Mouse (Mus musculus) neural tube, embryonic 13.5 days (tissue): Measurements from ENCODE around the gene Foxp4. TPM values are rescaled to one million over a fixed set of nuclear protein-coding genes. Genes with fewer than 3 reads are reported as not detected.
A peak's percentile ranks its signal among the peaks of the same experiment; 100 is the strongest.

Experiments used
- ATAC-seq: fragments of 200-750 bp; cut with Nextera tagmentation; 2 replicates; pipeline ENCODE4 v1.8.0; 2017; ENCODE audit warnings: low read depth, mild to moderate bottlenecking, moderate TSS enrichment, moderate library complexity
- H3K27ac ChIP-seq: fragments of 300-500 bp; sonication (generic); replicated peaks from 2 replicates; pipeline ENCODE4 v1.5.1; 2015; ENCODE audit warnings: moderate library complexity, mild to moderate bottlenecking, inconsistent platforms
- H3K27me3 ChIP-seq: fragments of 300-500 bp; sonication (generic); 2 replicates; pipeline ENCODE4 v1.6.1; 2015; ENCODE audit warnings: mild to moderate bottlenecking, inconsistent platforms
- H3K36me3 ChIP-seq: fragments of 300-500 bp; sonication (generic); 2 replicates; pipeline ENCODE4 v1.6.1; 2015; ENCODE audit warnings: mild to moderate bottlenecking, inconsistent platforms
- H3K4me1 ChIP-seq: fragments of 300-500 bp; sonication (generic); replicated peaks from 2 replicates; pipeline ENCODE4 v1.6.1; 2015; ENCODE audit warnings: inconsistent platforms
- H3K4me2 ChIP-seq: fragments of 300-500 bp; sonication (generic); 2 replicates; pipeline ENCODE4 v1.6.1; 2015; ENCODE audit warnings: inconsistent platforms, mild to moderate bottlenecking, moderate library complexity
- H3K4me3 ChIP-seq: fragments of 300-500 bp; sonication (generic); 2 replicates; pipeline ENCODE4 v1.5.1; 2015; ENCODE audit warnings: mild to moderate bottlenecking, inconsistent platforms
- H3K9ac ChIP-seq: fragments of 300-500 bp; sonication (generic); 2 replicates; pipeline ENCODE4 v1.6.1; 2015; ENCODE audit warnings: moderate library complexity, mild to moderate bottlenecking, inconsistent platforms
- H3K9me3 ChIP-seq: fragments of 300-500 bp; sonication (generic); 2 replicates; pipeline ENCODE4 v1.6.1; 2016; ENCODE audit warnings: inconsistent platforms
- WGBS: fragments of 180-500 bp; shearing (Covaris S2); methylation state at CpG from one replicate; pipeline ENCODE4 v1.1.7; 2015; 5-methylcytosine and 5-hydroxymethylcytosine counted together
- polyA plus RNA-seq: library from polyadenylated mRNA; unstranded; fragments of >200 nt; fragmentation: Nextera tagmentation; extraction: Ambion mirVana; gene quantifications from 2 replicates; pipeline ENCODE4 v1.2.1, GENCODE M21; 2015

Gene Foxp4
- polyA plus RNA-seq, 1 experiment from 2014 or later = 17.2 TPM

- no peaks in the 10 kb centered on the region for H3K9me3 ChIP-seq
- H3K27me3 ChIP-seq = peaks cover 26% of the 10 kb centered on the region
- no peak overlapping the region for H3K27ac ChIP-seq
- WGBS = 84% methylated on average over 5 of the region's 5 CpGs
- H3K4me1 ChIP-seq = peaks cover 39% of the 10 kb centered on the region
- H3K36me3 ChIP-seq = no peaks in the 10 kb centered on the region
- no peak overlapping the region for H3K4me2 ChIP-seq
- H3K4me3 ChIP-seq = no peak overlapping the region
- ATAC-seq = no peak
- no peak overlapping the region for H3K9ac ChIP-seq
These were observed 41.3 kb downstream of the Foxp4 start for GRCm38 (mm10) chr17:47883099-47883498.

GRCm38 (mm10) chr17:47881330-47881729 is 43.1 kb downstream of the Foxp4 start:
- no peaks in the 10 kb centered on the region for H3K9me3 ChIP-seq
- H3K9ac ChIP-seq = no peak overlapping the region
- H3K36me3 ChIP-seq = no peaks in the 10 kb centered on the region
- no peak overlapping the region for H3K27ac ChIP-seq
- H3K4me2 ChIP-seq = no peak overlapping the region
- 71% methylated on average over 13 of the region's 13 CpGs for WGBS
- H3K4me3 ChIP-seq = no peak overlapping the region
- no peak for ATAC-seq
- H3K27me3 ChIP-seq = peaks cover 26% of the 10 kb centered on the region
- H3K4me1 ChIP-seq = peaks cover 40% of the 10 kb centered on the region

DNA sequence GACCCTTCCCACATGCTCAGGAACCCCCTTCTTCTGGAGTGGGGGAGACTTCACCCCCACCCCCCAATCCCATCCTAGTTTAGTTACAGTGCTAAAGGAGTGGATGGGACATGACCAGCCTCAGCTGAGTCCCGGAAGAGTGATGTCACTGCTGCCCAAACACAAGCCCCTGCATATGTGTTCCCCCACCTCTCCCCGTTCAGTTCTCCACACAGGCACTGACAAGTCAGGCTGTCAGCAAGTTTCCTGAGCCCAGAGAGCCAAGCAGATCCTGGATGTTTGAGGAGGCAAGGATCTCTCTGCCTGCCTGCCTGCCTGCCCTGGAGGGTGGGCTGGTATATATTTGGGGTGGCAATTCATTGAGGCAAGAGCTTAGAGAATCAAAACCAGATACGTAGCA is 45.2 kb downstream of the Foxp4 start:
- peaks cover 58% of the 10 kb centered on the region for H3K4me1 ChIP-seq
- peaks cover 12% of the 10 kb centered on the region; the same call in 1 of the 2 replicates for H3K36me3 ChIP-seq
- H3K4me3 ChIP-seq = peak overlapping the region; percentile 42; the same call in 1 of the 2 replicates
- H3K4me2 ChIP-seq = peak overlapping the region; percentile 69
- peak overlapping the region; percentile 84 for H3K27ac ChIP-seq
- ATAC-seq = peak; percentile 24; the same call in 1 of the 2 replicates
- 19% methylated on average over 3 of the region's 3 CpGs for WGBS
- no peaks in the 10 kb centered on the region for H3K9me3 ChIP-seq
- H3K9ac ChIP-seq = peak overlapping the region; percentile 68
- H3K27me3 ChIP-seq = peaks cover 32% of the 10 kb centered on the region

DNA sequence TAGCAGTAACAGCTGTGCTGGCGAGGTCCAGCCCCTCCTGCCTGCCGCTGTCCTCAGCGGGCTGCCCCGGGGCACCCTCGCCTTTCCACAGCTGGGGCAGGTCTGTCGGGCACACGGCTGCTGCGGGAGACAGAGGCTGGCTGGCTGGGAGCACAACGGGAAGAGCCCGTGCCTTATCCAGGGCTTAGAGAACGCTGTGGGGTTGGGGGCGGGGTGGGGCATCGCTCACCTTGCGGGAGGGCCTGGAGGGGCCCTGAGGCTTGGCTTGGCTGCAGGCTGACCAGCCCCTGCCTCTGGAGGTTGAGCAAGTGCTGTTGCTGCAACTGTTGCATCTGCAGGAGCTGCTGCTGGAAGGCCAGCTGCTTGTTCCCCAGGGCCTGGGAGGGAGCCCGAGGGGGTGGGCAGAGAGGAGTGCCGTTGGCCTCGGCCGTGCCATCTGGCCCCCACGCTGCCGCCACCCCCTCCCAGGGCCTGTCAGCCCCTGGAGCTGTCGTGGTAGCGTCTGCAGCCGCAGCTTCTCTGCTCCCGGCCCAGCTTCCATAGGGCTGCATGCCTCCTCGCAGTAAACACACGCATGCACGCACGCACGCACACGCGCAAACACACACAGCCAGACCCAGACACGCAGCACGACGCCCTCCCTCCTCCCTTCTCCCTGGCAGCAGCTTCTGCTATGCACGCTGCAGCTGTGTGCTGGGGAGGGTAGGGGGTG is 45.9 kb downstream of the Foxp4 start:
- peak overlapping the region; percentile 68 for H3K9ac ChIP-seq
- no peaks in the 10 kb centered on the region for H3K9me3 ChIP-seq

GRCm38 (mm10) chr17:47877715-47878377 is 46.6 kb downstream of the Foxp4 start:
- Histone ChIP-seq H3K4me1 (peaks cover 71% of the 10 kb centered on the region), H3K9ac (peak overlapping the region; percentile 68), H3K9me3 (no peaks in the 10 kb centered on the region), H3K4me2 (peak overlapping the region; percentile 69), H3K27me3 (peaks cover 34% of the 10 kb centered on the region), H3K4me3 (peak overlapping the region; percentile 42), H3K27ac (peak overlapping the region; percentile 84), H3K36me3 (peaks cover 12% of the 10 kb centered on the region; the same call in 1 of the 2 replicates)
- 17% methylated on average over 10 of the region's 10 CpGs for WGBS
- ATAC-seq = peak; percentile 19

More for the DNA sequence above, 45.9 kb downstream of the Foxp4 start:
- WGBS = 3% methylated on average over 35 of the region's 35 CpGs
- H3K4me1 ChIP-seq = peaks cover 65% of the 10 kb centered on the region
- H3K27me3 ChIP-seq = peaks cover 34% of the 10 kb centered on the region
- peaks cover 12% of the 10 kb centered on the region; the same call in 1 of the 2 replicates for H3K36me3 ChIP-seq
- peak; percentile 61 for ATAC-seq
- peak overlapping the region; percentile 84 for H3K27ac ChIP-seq
- peak overlapping the region; percentile 69 for H3K4me2 ChIP-seq
- peak overlapping the region; percentile 42 for H3K4me3 ChIP-seq

- Histone ChIP-seq H3K27ac (peak overlapping the region; percentile 84), H3K36me3 (peaks cover 12% of the 10 kb centered on the region; the same call in 1 of the 2 replicates), H3K4me1 (peaks cover 79% of the 10 kb centered on the region), H3K4me2 (peak overlapping the region; percentile 69), H3K9me3 (no peaks in the 10 kb centered on the region), H3K27me3 (peaks cover 29% of the 10 kb centered on the region), H3K9ac (peak overlapping the region; percentile 68), H3K4me3 (peak overlapping the region; percentile 42)
- 13% methylated on average over 26 of the region's 26 CpGs for WGBS
- peak; percentile 33 for ATAC-seq
These were observed 47.4 kb downstream of the Foxp4 start for GRCm38 (mm10) chr17:47876776-47877714.

DNA sequence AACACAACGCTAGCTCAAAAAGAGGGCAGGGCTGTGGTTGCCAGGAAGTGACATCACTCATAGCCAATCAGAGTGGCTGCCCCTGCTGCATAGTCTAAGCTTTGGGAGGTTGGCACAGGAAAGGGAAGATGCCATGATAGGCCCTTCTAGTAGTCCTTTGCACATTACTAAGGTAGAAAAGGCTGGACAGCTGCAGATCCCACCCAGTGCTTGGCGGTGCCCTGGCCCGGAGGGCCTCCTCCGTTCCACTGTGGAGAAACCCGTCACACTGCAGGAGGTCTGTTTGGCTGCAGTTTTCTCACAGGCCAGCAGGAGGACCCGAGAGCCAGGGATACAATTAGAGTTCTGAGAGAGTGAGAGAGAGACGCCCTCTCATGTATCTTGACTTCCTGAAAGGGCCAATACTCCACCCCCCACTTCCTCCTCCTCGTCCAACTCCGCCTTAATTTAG is 51.1 kb downstream of the Foxp4 start:
- Histone ChIP-seq H3K4me2 (peak overlapping the region; percentile 30), H3K27ac (peak overlapping the region; percentile 76), H3K9me3 (no peaks in the 10 kb centered on the region), H3K27me3 (peaks cover 31% of the 10 kb centered on the region), H3K9ac (no peak overlapping the region), H3K36me3 (peaks cover 41% of the 10 kb centered on the region), H3K4me3 (no peak overlapping the region), H3K4me1 (peaks cover 65% of the 10 kb centered on the region)
- WGBS = 7% methylated on average over 9 of the region's 9 CpGs
- peak; percentile 5; the same call in 1 of the 2 replicates for ATAC-seq

DNA sequence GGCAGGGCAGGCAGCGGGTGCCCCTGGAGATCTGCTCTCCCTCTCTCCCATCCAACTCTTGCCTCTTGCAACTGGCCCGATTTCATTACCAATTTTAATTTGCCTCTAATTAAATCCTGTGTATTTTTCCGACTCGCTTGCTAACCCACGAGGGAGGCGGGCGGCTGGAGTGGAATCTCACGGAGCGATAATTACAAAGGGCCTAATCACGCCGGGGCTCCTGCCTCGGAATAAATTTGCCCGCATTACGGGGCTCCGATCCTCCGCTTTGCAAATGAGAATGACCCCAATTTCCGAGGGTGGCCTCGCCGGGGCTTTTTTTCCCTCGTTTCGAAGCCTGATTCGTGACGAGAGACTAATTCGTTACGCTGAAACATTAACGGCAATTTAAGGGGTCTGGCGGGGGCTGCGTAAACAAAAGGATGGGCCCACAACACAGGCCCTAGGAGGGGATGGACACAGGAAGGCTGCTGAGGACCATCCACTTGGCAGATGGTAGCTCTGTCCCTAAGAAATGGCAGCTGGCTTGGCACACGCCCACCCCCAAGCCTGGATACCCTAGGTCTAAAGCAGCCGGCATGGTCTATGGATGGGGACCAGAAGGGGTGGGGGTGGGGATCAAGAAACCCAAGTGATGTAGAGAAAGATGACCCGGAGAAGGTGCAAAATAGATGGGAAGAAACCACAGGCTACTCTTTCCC is 52.0 kb downstream of the Foxp4 start:
- Histone ChIP-seq H3K36me3 (peaks cover 47% of the 10 kb centered on the region), H3K9me3 (no peaks in the 10 kb centered on the region), H3K27me3 (peaks cover 31% of the 10 kb centered on the region), H3K4me1 (peaks cover 56% of the 10 kb centered on the region), H3K4me3 (no peak overlapping the region), H3K4me2 (peak overlapping the region; percentile 30), H3K9ac (peak overlapping the region; percentile 49), H3K27ac (peak overlapping the region; percentile 76)
- WGBS = 32% methylated on average over 31 of the region's 31 CpGs
- peak; percentile 21; the same call in 1 of the 2 replicates for ATAC-seq

- Histone ChIP-seq H3K27ac (no peak overlapping the region), H3K36me3 (peaks cover 41% of the 10 kb centered on the region), H3K27me3 (peaks cover 28% of the 10 kb centered on the region), H3K4me1 (peaks cover 36% of the 10 kb centered on the region), H3K9ac (no peak overlapping the region), H3K9me3 (no peaks in the 10 kb centered on the region), H3K4me2 (no peak overlapping the region), H3K4me3 (no peak overlapping the region)
- no peak for ATAC-seq
- WGBS = 91% methylated on average over 10 of the region's 10 CpGs
These were observed 54.6 kb downstream of the Foxp4 start for GRCm38 (mm10) chr17:47869874-47870273.

- Histone ChIP-seq H3K36me3 (peaks cover 29% of the 10 kb centered on the region), H3K27me3 (peaks cover 19% of the 10 kb centered on the region), H3K4me2 (no peak overlapping the region), H3K4me1 (0 out of 2 replicates have a peak, but pooled peaks cover 3% of the 10 kb centered on the region), H3K27ac (no peak overlapping the region), H3K9ac (no peak overlapping the region), H3K4me3 (no peak overlapping the region), H3K9me3 (no peaks in the 10 kb centered on the region)
- 65% methylated on average over 10 of the region's 10 CpGs for WGBS
- no peak; the same call in 1 of the 2 replicates for ATAC-seq
These were observed 58.4 kb downstream of the Foxp4 start for GRCm38 (mm10) chr17:47866037-47866436.

GRCm38 (mm10) chr17:47864496-47864895 is 59.9 kb downstream of the Foxp4 start:
- ATAC-seq = peak; percentile 64
- Histone ChIP-seq H3K27me3 (peaks cover 6% of the 10 kb centered on the region; the same call in 1 of the 2 replicates), H3K4me2 (peak overlapping the region; percentile 37), H3K4me3 (no peak overlapping the region), H3K9ac (no peak overlapping the region), H3K9me3 (no peaks in the 10 kb centered on the region), H3K4me1 (0 out of 2 replicates have a peak, but pooled peaks cover 3% of the 10 kb centered on the region), H3K36me3 (peaks cover 14% of the 10 kb centered on the region), H3K27ac (no peak overlapping the region)
- WGBS = 2% methylated on average over 17 of the region's 17 CpGs
